ENCODE assay signal across 28 mouse cellular contexts in the genomic region with DNA sequence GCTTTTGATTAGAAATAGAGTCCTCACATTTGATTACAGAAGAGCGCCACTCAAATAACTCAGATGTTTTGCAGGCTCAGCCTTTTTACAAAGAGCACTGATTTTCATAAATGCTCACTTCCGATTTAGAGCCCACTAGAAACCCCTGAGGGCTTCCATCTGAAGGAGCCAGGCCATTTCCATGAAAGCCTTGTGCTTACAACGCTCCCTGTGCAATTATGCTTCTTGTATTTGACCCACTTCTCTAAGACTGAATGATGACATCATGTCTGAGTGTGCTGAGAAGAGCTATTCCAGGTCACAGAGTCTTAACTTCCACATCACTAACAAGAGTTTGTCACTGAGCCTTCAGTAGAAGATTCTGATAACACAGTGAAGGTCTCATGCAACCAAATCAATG.
DNase-seq lines count a peak whose midpoint lies in the region; ATAC-seq lines count a peak whose summit lies in the region.
"Had no signal": no experiment of that assay in that cellular context is flagged by ENCODE, and none has a peak within 500 bp of the region (broad histone marks: within the 10 kb centered on the region; RNA-seq: fewer than 3 reads in every experiment).

No protein-coding gene starts in this region.

- no peak overlapping the region for H3K9ac ChIP-seq in embryonic facial prominence, embryonic 11.5 days (replicated peaks; ENCODE audit: low read length)
- no peak overlapping the region for H3K9ac ChIP-seq in kidney, embryonic 14.5 days (ENCODE audit: low read depth, low read length)
- H3K9ac ChIP-seq: hindbrain, embryonic 15.5 days; intestine, embryonic 15.5 days; liver, embryonic 15.5 days; lung, embryonic 15.5 days had no signal

- no peaks in the 10 kb centered on the region for H3K4me1 ChIP-seq in embryonic facial prominence, embryonic 11.5 days (ENCODE audit: control insufficient read depth, insufficient read depth, low read length)
- no peaks in the 10 kb centered on the region for H3K4me1 ChIP-seq in kidney, embryonic 14.5 days (ENCODE audit: control insufficient read depth, insufficient read depth, low read length)
- H3K4me1 ChIP-seq: heart, embryonic 10.5 days; hindbrain, embryonic 15.5 days; intestine, embryonic 15.5 days; limb, embryonic 10.5 days; liver, embryonic 15.5 days; lung, embryonic 15.5 days; megakaryocyte, embryonic 14.5 days had no signal

- H3K4me3 ChIP-seq in embryonic facial prominence, embryonic 11.5 days (ENCODE audit: low read depth, low read length), result no peak overlapping the region
- no peak overlapping the region for H3K4me3 ChIP-seq in kidney, embryonic 14.5 days (ENCODE audit: low read length)
- H3K4me3 ChIP-seq: gastrocnemius, adult 2 months; heart, embryonic 10.5 days; hindbrain, embryonic 15.5 days; intestine, embryonic 15.5 days; limb, embryonic 10.5 days; liver, embryonic 15.5 days; lung, embryonic 15.5 days; megakaryocyte, embryonic 14.5 days had no signal

- peak; percentile 13 for DNase-seq in adrenal gland, adult 2 months
- no peak for DNase-seq in adrenal gland, adult 18-20 months (ENCODE audit: low spot score in 2 of 2)
- DNase-seq in frontal cortex, postnatal 14 days (ENCODE audit: low spot score in 2 of 2), result no peak
- peak; percentile 78 for DNase-seq in embryonic facial prominence, embryonic 11.5 days (ENCODE audit: low spot score)
- DNase-seq in retina, postnatal 1 day, result peak; percentile 75
- no peak for DNase-seq in gastrocnemius, postnatal 4 days (ENCODE audit: low spot score in 2 of 2)
- DNase-seq: cerebellum, adult 11 months; cerebellum, adult 9-11 months; gastrocnemius, adult 2 months; heart, postnatal 4 days; kidney, adult 9 months; kidney, postnatal 4 days; layer of hippocampus, adult 9-11 months; liver; lung, postnatal 36 days; midbrain, embryonic 14.5 days; right cerebral cortex, postnatal 14 days; thymus, adult 2 months had no signal

- H3K36me3 ChIP-seq in embryonic facial prominence, embryonic 11.5 days (replicated peaks; ENCODE audit: control insufficient read depth, insufficient read depth, low read depth, low read length), result no peaks in the 10 kb centered on the region
- no peaks in the 10 kb centered on the region for H3K36me3 ChIP-seq in kidney, embryonic 14.5 days (ENCODE audit: control insufficient read depth, insufficient read depth, low read length)
- H3K36me3 ChIP-seq: heart, embryonic 10.5 days; hindbrain, embryonic 15.5 days; intestine, embryonic 15.5 days; limb, embryonic 10.5 days; liver, embryonic 15.5 days; lung, embryonic 15.5 days had no signal

- 41% methylated on average over 3 of the region's 3 CpGs for WGBS in embryonic facial prominence, embryonic 11.5 days
- WGBS in kidney, embryonic 14.5 days, result 81% methylated on average over 3 of the region's 3 CpGs

- peak; percentile 64 for ATAC-seq in frontal cortex, adult (ENCODE audit: low TSS enrichment)
- peak; percentile 73; the same call in 1 of the 2 replicates for ATAC-seq in embryonic facial prominence, embryonic 11.5 days (replicated peaks; ENCODE audit: insufficient number of reproducible peaks, low FRiP score, low TSS enrichment, low read depth)
- no peak for ATAC-seq in kidney, embryonic 14.5 days (ENCODE audit: low FRiP score, low TSS enrichment)
- ATAC-seq: intestine, embryonic 15.5 days had no signal

- H3K9me3 ChIP-seq in embryonic facial prominence, embryonic 11.5 days (replicated peaks; ENCODE audit: control insufficient read depth, low read length), result no peaks in the 10 kb centered on the region
- H3K9me3 ChIP-seq in kidney, embryonic 14.5 days (ENCODE audit: control insufficient read depth, low read length), result no peaks in the 10 kb centered on the region
- H3K9me3 ChIP-seq: heart, embryonic 10.5 days; hindbrain, embryonic 15.5 days; intestine, embryonic 15.5 days; limb, embryonic 10.5 days; liver, embryonic 15.5 days; lung, embryonic 15.5 days; megakaryocyte, embryonic 14.5 days had no signal

- H3K27me3 ChIP-seq in embryonic facial prominence, embryonic 11.5 days (ENCODE audit: control insufficient read depth, insufficient read depth, low read length), result no peaks in the 10 kb centered on the region
- no peaks in the 10 kb centered on the region for H3K27me3 ChIP-seq in kidney, embryonic 14.5 days (ENCODE audit: control insufficient read depth, insufficient read depth, low read length)
- H3K27me3 ChIP-seq: hindbrain, embryonic 15.5 days; intestine, embryonic 15.5 days; liver, embryonic 15.5 days; lung, embryonic 15.5 days; megakaryocyte, embryonic 14.5 days had no signal

- no peak overlapping the region for H3K4me2 ChIP-seq in embryonic facial prominence, embryonic 11.5 days (ENCODE audit: low read depth, low read length)
- H3K4me2 ChIP-seq in kidney, embryonic 14.5 days (replicated peaks; ENCODE audit: low read depth, low read length), result no peak overlapping the region
- H3K4me2 ChIP-seq: hindbrain, embryonic 15.5 days; intestine, embryonic 15.5 days; liver, embryonic 15.5 days; lung, embryonic 15.5 days had no signal

- no peak overlapping the region for H3K27ac ChIP-seq in embryonic facial prominence, embryonic 11.5 days (replicated peaks; ENCODE audit: low read depth, low read length)
- H3K27ac ChIP-seq in kidney, embryonic 14.5 days (ENCODE audit: low read depth, low read length), result no peak overlapping the region
- H3K27ac ChIP-seq: gastrocnemius, adult 2 months; heart, embryonic 10.5 days; hindbrain, embryonic 15.5 days; intestine, embryonic 15.5 days; limb, embryonic 10.5 days; liver, embryonic 15.5 days; lung, embryonic 15.5 days; stomach, postnatal 0 days had no signal

Comparison
In these comparisons a context has a peak if more than half of its experiments do, and no peak if none do; other contexts are left out.
1. DNase-seq: peak in adrenal gland, adult 2 months (single experiment), embryonic facial prominence, embryonic 11.5 days (single experiment) and retina, postnatal 1 day (single experiment); none in adrenal gland, adult 18-20 months (0 of 2), frontal cortex, postnatal 14 days (0 of 2) and gastrocnemius, postnatal 4 days (0 of 2).